Mouse (Mus musculus): ENCODE measurements around the gene Gm12800.
"Not testable (repeated sequence)": the region's sequence is repeated elsewhere in the genome, so short reads cannot be mapped to it uniquely, and the experiment has no call there.

Gene Gm12800

GRCm38 (mm10) chr4:101908821-101909220 is at the start of gene Gm12800:
TSS of gene Gm12800 (plus strand) at chr4:101909121.
- not testable (repeated sequence) for H3K36me3 ChIP-seq (ENCODE audit: control insufficient read depth, insufficient read depth, low read length, poor library complexity, severe bottlenecking); H3K27me3 ChIP-seq (ENCODE audit: control insufficient read depth, insufficient read depth, low read length, poor library complexity, severe bottlenecking); DNase-seq (ENCODE audit: low read depth, low spot score)

- DNase-seq (ENCODE audit: low read depth, low spot score): no peak
- Histone ChIP-seq H3K36me3 (ENCODE audit: control insufficient read depth, insufficient read depth, low read length, poor library complexity, severe bottlenecking) (no peaks in the 10 kb centered on the region), H3K27me3 (ENCODE audit: control insufficient read depth, insufficient read depth, low read length, poor library complexity, severe bottlenecking) (no peaks in the 10 kb centered on the region)
Measured at GRCm38 (mm10) chr4:101860873-101861272, 48.0 kb upstream of the Gm12800 start.

DNA sequence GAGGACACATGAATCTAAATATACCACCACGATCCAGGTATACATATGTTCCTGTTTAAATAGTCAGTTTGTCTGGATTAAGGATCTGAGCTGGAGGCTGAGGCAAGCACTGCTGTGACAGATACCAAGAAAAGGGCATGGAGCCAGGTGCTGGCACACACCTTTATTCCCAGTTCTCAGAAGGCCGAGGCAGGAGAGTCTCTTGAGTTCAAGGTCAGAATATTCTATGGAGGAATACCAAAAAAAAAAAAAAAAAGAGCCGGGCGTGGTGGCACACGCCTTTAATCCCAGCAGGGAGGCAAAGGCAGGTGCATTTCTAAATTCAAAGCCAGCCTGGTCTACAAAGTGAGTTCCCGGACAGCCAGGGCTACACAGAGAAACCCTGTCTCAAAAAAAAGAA is 46.6 kb upstream of the Gm12800 start:
- DNase-seq (ENCODE audit: low read depth, low spot score): no peak
- Histone ChIP-seq H3K36me3 (ENCODE audit: control insufficient read depth, insufficient read depth, low read length, poor library complexity, severe bottlenecking) (no peaks in the 10 kb centered on the region), H3K27me3 (ENCODE audit: control insufficient read depth, insufficient read depth, low read length, poor library complexity, severe bottlenecking) (no peaks in the 10 kb centered on the region)

GRCm38 (mm10) chr4:101872031-101872430 is 36.9 kb upstream of the Gm12800 start:
- not testable (repeated sequence) for H3K27me3 ChIP-seq (ENCODE audit: control insufficient read depth, insufficient read depth, low read length, poor library complexity, severe bottlenecking); H3K36me3 ChIP-seq (ENCODE audit: control insufficient read depth, insufficient read depth, low read length, poor library complexity, severe bottlenecking); DNase-seq (ENCODE audit: low read depth, low spot score)

GRCm38 (mm10) chr4:101875687-101876086 is 33.2 kb upstream of the Gm12800 start:
- H3K36me3 ChIP-seq (ENCODE audit: control insufficient read depth, insufficient read depth, low read length, poor library complexity, severe bottlenecking); DNase-seq (ENCODE audit: low read depth, low spot score); H3K27me3 ChIP-seq (ENCODE audit: control insufficient read depth, insufficient read depth, low read length, poor library complexity, severe bottlenecking): not testable (repeated sequence)

DNA sequence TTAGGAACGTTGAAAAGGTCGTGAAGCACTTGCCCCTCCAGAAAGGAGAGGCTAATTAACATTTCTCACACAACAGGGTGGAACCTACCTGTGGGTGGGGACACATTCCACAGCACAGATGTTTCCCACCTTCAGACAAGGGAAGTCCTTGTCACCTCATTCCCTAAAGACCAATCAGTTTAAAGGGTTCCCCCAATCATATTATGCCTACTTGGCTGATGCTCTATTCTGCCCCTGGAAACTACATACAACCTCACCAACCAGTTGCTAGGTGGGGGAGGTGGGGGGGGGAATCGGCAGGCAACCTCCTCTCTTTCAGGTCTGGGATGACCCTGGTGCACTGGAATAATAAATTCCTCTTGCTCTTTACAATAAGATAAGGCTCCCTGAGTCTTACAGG is 25.3 kb upstream of the Gm12800 start:
- H3K27me3 ChIP-seq (ENCODE audit: control insufficient read depth, insufficient read depth, low read length, poor library complexity, severe bottlenecking): no peaks in the 10 kb centered on the region
- H3K36me3 ChIP-seq (ENCODE audit: control insufficient read depth, insufficient read depth, low read length, poor library complexity, severe bottlenecking): no peaks in the 10 kb centered on the region
- DNase-seq (ENCODE audit: low read depth, low spot score): no peak

DNA sequence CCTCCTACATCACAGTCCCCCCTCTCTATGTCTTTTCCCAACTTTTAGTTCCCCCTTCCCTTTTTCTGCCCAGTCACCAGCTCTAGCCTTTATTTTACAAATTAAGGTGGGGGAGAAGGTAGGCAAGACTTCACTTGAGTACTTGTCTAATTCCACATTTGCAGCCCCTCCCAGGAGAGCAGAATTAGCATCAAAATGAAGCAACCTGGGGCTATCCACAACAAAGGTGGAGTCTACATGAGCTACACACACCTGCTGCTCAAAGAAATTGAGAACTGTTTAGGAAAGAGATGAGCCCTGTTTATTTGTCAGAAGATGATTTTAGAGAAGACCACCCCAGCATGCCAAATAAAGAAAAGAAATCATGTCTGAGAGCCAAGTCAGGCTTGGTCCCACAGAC is 19.5 kb upstream of the Gm12800 start:
- Histone ChIP-seq H3K27me3 (ENCODE audit: control insufficient read depth, insufficient read depth, low read length, poor library complexity, severe bottlenecking) (no peaks in the 10 kb centered on the region), H3K36me3 (ENCODE audit: control insufficient read depth, insufficient read depth, low read length, poor library complexity, severe bottlenecking) (no peaks in the 10 kb centered on the region)
- DNase-seq (ENCODE audit: low read depth, low spot score): no peak

DNA sequence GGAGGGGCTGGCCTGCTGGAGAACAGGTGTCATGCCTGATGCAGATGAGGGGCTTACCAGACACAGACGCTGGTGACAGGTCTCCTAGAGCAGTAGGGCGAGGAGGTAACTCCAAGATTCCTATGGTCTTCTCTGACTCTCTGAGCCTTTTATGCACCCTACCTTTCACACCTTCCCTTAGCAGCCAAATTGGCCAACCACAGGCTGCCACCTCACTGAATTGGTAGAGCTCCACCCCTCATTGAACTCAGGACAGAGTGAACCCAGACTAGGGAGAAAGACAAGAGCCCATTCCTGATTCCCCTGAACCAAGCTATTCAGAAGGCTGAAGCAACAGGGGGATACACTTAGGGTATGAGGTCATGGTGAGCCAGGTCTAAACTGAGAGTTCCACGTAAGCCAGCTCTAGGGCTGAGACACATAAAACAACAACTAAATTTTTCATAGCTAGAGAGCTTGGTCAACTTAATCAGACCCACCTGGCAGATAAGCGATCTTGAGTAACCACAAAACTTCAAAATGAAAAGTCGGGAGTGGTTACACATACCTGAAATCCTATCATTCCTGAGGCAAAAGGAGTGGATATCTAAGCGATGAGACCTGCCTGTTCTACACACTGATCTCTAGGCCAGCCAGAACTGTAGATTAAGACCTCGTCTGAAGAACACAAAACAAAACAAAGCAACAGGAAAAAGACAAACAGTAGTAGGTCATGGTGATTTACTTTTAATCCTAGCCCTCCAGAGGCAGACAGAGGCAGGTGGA is 15.1 kb upstream of the Gm12800 start, which contains the start of gene C130073F10Rik:
C130073F10Rik (minus strand) TSS at position 134 of the 765 bp plus-strand sequence.
- DNase-seq (ENCODE audit: low read depth, low spot score): no peak
- no peaks in the 10 kb centered on the region for H3K27me3 ChIP-seq (ENCODE audit: control insufficient read depth, insufficient read depth, low read length, poor library complexity, severe bottlenecking)
- no peaks in the 10 kb centered on the region for H3K36me3 ChIP-seq (ENCODE audit: control insufficient read depth, insufficient read depth, low read length, poor library complexity, severe bottlenecking)

GRCm38 (mm10) chr4:101940107-101940506 is 31.2 kb downstream of the Gm12800 start, which contains the start of gene Gm12794:
TSS of gene Gm12794 (plus strand) at chr4:101940407.
- not testable (repeated sequence) for H3K27me3 ChIP-seq (ENCODE audit: control insufficient read depth, insufficient read depth, low read length, poor library complexity, severe bottlenecking); H3K36me3 ChIP-seq (ENCODE audit: control insufficient read depth, insufficient read depth, low read length, poor library complexity, severe bottlenecking); DNase-seq (ENCODE audit: low read depth, low spot score)

All from splenic B cell, adult 2 months (primary cell).